Comparison of ENCODE assay signal across 8 mouse cellular contexts in genomic region chr7:28527922-28528719, GRCm38 (mm10). TPM values are rescaled to one million over a fixed set of nuclear protein-coding genes. Genes with fewer than 3 reads are reported as not detected.
DNase-seq lines count a peak whose midpoint lies in the region; ATAC-seq and TF ChIP-seq lines count a peak whose summit lies in the region.

No protein-coding gene starts in this region.

- DNase-seq in cerebellum, adult 11-12 months = peak; percentile 55
- peak; percentile 89 for DNase-seq in gastrocnemius, adult 2 months
- peak; percentile 60 to 64 for DNase-seq in left cerebral cortex, postnatal 25 days (ENCODE audit: low spot score in 2 of 2)
- peak; percentile 84 for DNase-seq in mesoderm, embryonic 11.5 days (ENCODE audit: low read depth, low spot score)
- DNase-seq in spleen, adult 2 months (ENCODE audit: low read depth in 1 of 2, low spot score in 2 of 2) = peak; percentile 71 to 88

- no peak overlapping the region for H3K4me2 ChIP-seq in forebrain, embryonic 12.5 days
- H3K4me2 ChIP-seq in forebrain, embryonic 13.5 days = no peak overlapping the region
- H3K4me2 ChIP-seq in intestine, embryonic 15.5 days (replicated peaks) = peak overlapping the region; percentile 40; the same call in 1 of the 2 replicates

- no peak overlapping the region for H3K27ac ChIP-seq in forebrain, embryonic 12.5 days
- no peak overlapping the region for H3K27ac ChIP-seq in forebrain, embryonic 13.5 days
- no peak overlapping the region for H3K27ac ChIP-seq in gastrocnemius, adult 2 months
- no peak overlapping the region for H3K27ac ChIP-seq in intestine, embryonic 15.5 days
- H3K27ac ChIP-seq in spleen, adult 2 months (ENCODE audit: insufficient read depth, low read length) = no peak overlapping the region

- peak; percentile 90 for TF ChIP-seq CTCF in gastrocnemius, adult 2 months (IDR thresholded peaks at IDR 0.05)
- TF ChIP-seq CTCF in spleen, adult 2 months (IDR thresholded peaks at IDR 0.05; ENCODE audit: extremely low read depth, insufficient read depth, insufficient read length, insufficient replicate concordance) = peak; percentile 92

- WGBS in forebrain, embryonic 12.5 days = 11% methylated on average over 19 of the region's 19 CpGs
- WGBS in forebrain, embryonic 13.5 days = 8% methylated on average over 19 of the region's 19 CpGs
- 9% methylated on average over 19 of the region's 19 CpGs for WGBS in intestine, embryonic 15.5 days
- WGBS in spleen, adult 2 months = 2% methylated on average over 19 of the region's 19 CpGs

- 0 out of 2 replicates have a peak, but pooled peaks have one; percentile 53 for ATAC-seq in forebrain, embryonic 12.5 days (ENCODE audit: low FRiP score)
- ATAC-seq in forebrain, embryonic 13.5 days = no peak
- peak; percentile 84 for ATAC-seq in intestine, embryonic 15.5 days

- no peak overlapping the region for H3K9ac ChIP-seq in forebrain, embryonic 12.5 days
- H3K9ac ChIP-seq in forebrain, embryonic 13.5 days = no peak overlapping the region
- H3K9ac ChIP-seq in intestine, embryonic 15.5 days = no peak overlapping the region

- no peak for TF ChIP-seq POLR2A in spleen, adult 2 months (IDR thresholded peaks at IDR 0.05; ENCODE audit: low read depth, low read length)

- H3K4me3 ChIP-seq in forebrain, embryonic 12.5 days (replicated peaks) = no peak overlapping the region
- H3K4me3 ChIP-seq in forebrain, embryonic 13.5 days = no peak overlapping the region
- no peak overlapping the region for H3K4me3 ChIP-seq in gastrocnemius, adult 2 months
- H3K4me3 ChIP-seq in intestine, embryonic 15.5 days (replicated peaks) = no peak overlapping the region
- H3K4me3 ChIP-seq in spleen, adult 2 months (ENCODE audit: extremely low read depth, insufficient read depth, insufficient read length) = no peak overlapping the region

- no peaks in the 10 kb centered on the region for H3K4me1 ChIP-seq in forebrain, embryonic 12.5 days
- H3K4me1 ChIP-seq in forebrain, embryonic 13.5 days = no peaks in the 10 kb centered on the region
- 0 out of 2 replicates have a peak, but pooled peaks cover 2% of the 10 kb centered on the region for H3K4me1 ChIP-seq in intestine, embryonic 15.5 days (replicated peaks)
- H3K4me1 ChIP-seq in spleen, adult 2 months (ENCODE audit: control insufficient read depth, insufficient read depth, insufficient read length) = peaks cover 3% of the 10 kb centered on the region; the same call in 1 of the 2 replicates

- intact Hi-C loops in gastrocnemius, adult 2 months (cut with DNase I) = loop anchor here (2.0 kb wide), 1 partner anchor 81 kb away; no protein-coding TSS in a partner anchor
- intact Hi-C loops in left cerebral cortex, postnatal 25 days (cut with DNase I) = loop anchor here (1.0 to 2.0 kb wide), 2 partner anchors 19 to 82 kb away; no protein-coding TSS in a partner anchor

- H3K36me3 ChIP-seq in forebrain, embryonic 12.5 days (replicated peaks) = no peaks in the 10 kb centered on the region
- H3K36me3 ChIP-seq in forebrain, embryonic 13.5 days (ENCODE audit: poor library complexity, severe bottlenecking) = no peaks in the 10 kb centered on the region
- H3K36me3 ChIP-seq in intestine, embryonic 15.5 days = no peaks in the 10 kb centered on the region
- H3K36me3 ChIP-seq in spleen, adult 2 months (ENCODE audit: control insufficient read depth, insufficient read depth, low read length) = no peaks in the 10 kb centered on the region

- no peaks in the 10 kb centered on the region for H3K9me3 ChIP-seq in forebrain, embryonic 12.5 days
- H3K9me3 ChIP-seq in forebrain, embryonic 13.5 days (replicated peaks) = no peaks in the 10 kb centered on the region
- H3K9me3 ChIP-seq in intestine, embryonic 15.5 days = no peaks in the 10 kb centered on the region

- no peaks in the 10 kb centered on the region for H3K27me3 ChIP-seq in forebrain, embryonic 12.5 days
- H3K27me3 ChIP-seq in forebrain, embryonic 13.5 days = 0 out of 2 replicates have a peak, but pooled peaks cover 3% of the 10 kb centered on the region
- H3K27me3 ChIP-seq in intestine, embryonic 15.5 days (replicated peaks) = no peaks in the 10 kb centered on the region
- no peaks in the 10 kb centered on the region for H3K27me3 ChIP-seq in spleen, adult 2 months (ENCODE audit: control insufficient read depth, insufficient read depth, low read length)

RNA-seq across cellular contexts. Expression of gene Ifnl3, which starts 5.5 kb away (rescaled TPM):
- not detected in 2 replicates for polyA plus RNA-seq in forebrain, embryonic 12.5 days (2016; fragmentation: Nextera tagmentation; extraction: Ambion mirVana)
- not detected in 2 replicates for polyA plus RNA-seq in forebrain, embryonic 13.5 days (2015; fragmentation: Nextera tagmentation; extraction: Ambion mirVana)
- not detected for total RNA-seq in gastrocnemius, adult 2 months (2021)
- not detected in 2 replicates for polyA plus RNA-seq in intestine, embryonic 15.5 days (2015; fragmentation: Nextera tagmentation; extraction: Ambion mirVana)
- not detected for total RNA-seq in left cerebral cortex, postnatal 25 days (2021)
- polyA plus RNA-seq in spleen, adult 2 months (2012; rRNA removed) = not detected in 2 replicates

RNA-seq across cellular contexts. Expression of gene Sycn, which starts 12.6 kb away (rescaled TPM):
- polyA plus RNA-seq in forebrain, embryonic 12.5 days (2016; fragmentation: Nextera tagmentation; extraction: Ambion mirVana) = not detected in 2 replicates
- polyA plus RNA-seq in forebrain, embryonic 13.5 days (2015; fragmentation: Nextera tagmentation; extraction: Ambion mirVana) = not detected in 2 replicates
- not detected for total RNA-seq in gastrocnemius, adult 2 months (2021)
- polyA plus RNA-seq in intestine, embryonic 15.5 days (2015; fragmentation: Nextera tagmentation; extraction: Ambion mirVana) = 33.3 and 122 TPM in 2 replicates
- total RNA-seq in left cerebral cortex, postnatal 25 days (2021) = not detected
- polyA plus RNA-seq in spleen, adult 2 months (2012; rRNA removed) = 3,549 and 8,446 TPM in 2 replicates

RNA-seq across cellular contexts. Expression of gene Ifnl2, which starts 17.9 kb away (rescaled TPM):
- polyA plus RNA-seq in forebrain, embryonic 12.5 days (2016; fragmentation: Nextera tagmentation; extraction: Ambion mirVana) = not detected in 2 replicates
- polyA plus RNA-seq in forebrain, embryonic 13.5 days (2015; fragmentation: Nextera tagmentation; extraction: Ambion mirVana) = not detected in 2 replicates
- not detected for total RNA-seq in gastrocnemius, adult 2 months (2021)
- polyA plus RNA-seq in intestine, embryonic 15.5 days (2015; fragmentation: Nextera tagmentation; extraction: Ambion mirVana) = not detected in 2 replicates
- not detected for total RNA-seq in left cerebral cortex, postnatal 25 days (2021)
- polyA plus RNA-seq in spleen, adult 2 months (2012; rRNA removed) = not detected in 2 replicates

RNA-seq across cellular contexts. Expression of gene Nccrp1, which starts 18.9 kb away (rescaled TPM):
- not detected in 2 replicates for polyA plus RNA-seq in forebrain, embryonic 12.5 days (2016; fragmentation: Nextera tagmentation; extraction: Ambion mirVana)
- not detected in 2 replicates for polyA plus RNA-seq in forebrain, embryonic 13.5 days (2015; fragmentation: Nextera tagmentation; extraction: Ambion mirVana)
- not detected for total RNA-seq in gastrocnemius, adult 2 months (2021)
- not detected in 2 replicates for polyA plus RNA-seq in intestine, embryonic 15.5 days (2015; fragmentation: Nextera tagmentation; extraction: Ambion mirVana)
- total RNA-seq in left cerebral cortex, postnatal 25 days (2021) = under 1 TPM; 0.46 to 0.50 TPM
- polyA plus RNA-seq in spleen, adult 2 months (2012; rRNA removed) = 0.81 and 1.0 TPM in 2 replicates

Comparison
In these comparisons a context has a peak if more than half of its experiments do, and no peak if none do; other contexts are left out.
1. RNA of gene Sycn, which starts 12.6 kb away (polyA plus RNA-seq): 3,549 to 8,446 TPM in spleen, adult 2 months; 33.3 to 122 TPM in intestine, embryonic 15.5 days, not detected in forebrain, embryonic 12.5 days and not detected in forebrain, embryonic 13.5 days; every median in the first group is over 10 times any median in the second.
2. Peak in every context shown above with its lines, with median percentiles within 50 percentile points of each other: DNase-seq.